Mouse (Mus musculus): ENCODE data around the gene Gm11733.
A peak's percentile ranks its signal among the peaks of the same experiment; 100 is the strongest.

Gene Gm11733

DNA sequence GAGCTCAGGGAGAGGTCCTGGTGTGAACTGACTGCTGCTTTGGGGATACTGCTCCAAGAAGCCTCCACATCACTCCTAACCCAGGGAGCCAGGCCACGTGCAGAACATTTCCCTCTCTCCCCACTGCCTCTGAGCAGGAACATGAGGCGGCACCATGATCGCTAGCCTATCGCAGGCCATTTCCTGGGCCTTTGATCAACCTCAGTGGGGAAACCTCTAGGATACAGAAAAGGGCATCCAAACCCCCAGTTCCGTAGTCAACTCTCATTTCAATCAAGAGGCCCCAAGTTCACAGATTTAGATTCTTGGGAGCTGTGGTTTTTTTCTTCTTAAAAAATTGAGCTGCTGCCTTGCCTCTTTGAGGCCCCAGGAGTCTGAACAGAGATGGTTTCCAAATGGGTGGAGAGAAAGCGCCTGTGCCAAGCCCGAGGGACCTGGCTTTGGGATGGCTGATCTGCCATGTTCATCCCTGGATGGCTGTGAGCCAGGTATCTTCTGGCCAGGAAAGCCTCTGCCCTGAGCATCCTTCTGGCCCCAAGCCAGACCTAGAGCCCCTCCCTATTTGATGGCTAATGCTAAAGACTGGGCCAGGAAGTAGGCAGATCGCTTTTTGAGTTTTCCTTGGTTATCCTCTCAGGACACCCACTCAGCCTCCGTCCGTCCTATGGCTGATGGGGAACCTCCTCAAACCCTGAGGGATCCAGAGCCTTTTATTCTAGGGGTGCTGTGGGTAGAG is 5.7 kb upstream of the Gm11733 start:
- peak; percentile 33 to 35 for DNase-seq (ENCODE audit: low spot score in 2 of 2)

DNA sequence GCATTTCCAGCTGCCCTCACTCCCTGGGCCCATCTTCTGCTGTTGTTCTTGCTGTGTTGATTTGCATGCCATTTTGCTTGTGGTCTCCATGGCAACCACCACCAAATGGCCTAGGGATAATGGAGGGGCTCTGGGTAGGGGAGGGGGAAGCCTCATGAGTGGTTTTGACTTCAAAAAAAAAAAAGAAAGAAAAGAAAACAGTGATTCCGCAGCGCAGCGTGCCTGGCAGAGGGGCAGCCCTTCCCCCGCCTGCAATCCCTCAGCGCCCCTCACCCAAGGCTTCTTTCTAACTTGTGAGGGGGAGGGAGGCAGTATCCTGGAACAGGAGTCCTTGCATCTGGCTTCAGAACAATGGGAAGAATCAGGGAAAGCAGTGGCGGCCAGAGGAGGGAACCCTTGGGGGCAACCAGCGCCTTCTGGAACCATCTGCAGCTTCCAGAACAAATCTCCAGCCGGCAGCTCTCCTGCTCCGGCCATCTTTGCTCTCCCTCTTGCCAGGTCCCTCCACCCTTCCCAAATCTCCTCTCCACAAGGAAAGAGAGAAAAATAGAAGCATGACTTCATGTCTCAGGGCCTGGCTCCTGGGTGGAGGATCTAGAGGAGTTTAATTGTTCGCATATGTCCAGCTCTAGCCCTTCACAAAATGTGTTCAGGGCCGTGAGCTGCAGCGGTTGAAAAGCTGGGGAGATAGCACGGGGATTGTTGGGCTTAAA is 5.0 kb upstream of the Gm11733 start:
- no peak for DNase-seq (ENCODE audit: low spot score in 2 of 2)

DNA sequence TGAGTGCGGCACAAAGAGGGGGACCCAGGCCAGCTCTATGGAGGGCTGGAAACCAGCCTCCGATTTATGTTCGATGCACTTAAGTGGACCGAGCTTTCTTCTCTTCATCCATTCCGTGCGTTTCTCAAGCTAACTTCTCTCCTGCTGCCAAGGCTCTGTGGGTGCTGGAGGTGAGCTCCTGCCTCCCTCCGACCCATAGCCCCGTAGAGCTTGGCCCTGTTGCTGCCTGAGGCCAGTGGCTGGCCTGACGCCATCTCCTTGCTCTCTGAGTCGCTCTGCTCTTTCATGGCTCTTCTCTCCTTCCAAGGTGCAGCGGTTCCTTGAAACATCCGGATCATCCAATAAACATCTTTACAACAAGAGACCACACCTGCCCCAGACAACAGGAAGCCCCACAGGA is 4.4 kb upstream of the Gm11733 start:
- no peak for DNase-seq (ENCODE audit: low spot score in 2 of 2)

DNA sequence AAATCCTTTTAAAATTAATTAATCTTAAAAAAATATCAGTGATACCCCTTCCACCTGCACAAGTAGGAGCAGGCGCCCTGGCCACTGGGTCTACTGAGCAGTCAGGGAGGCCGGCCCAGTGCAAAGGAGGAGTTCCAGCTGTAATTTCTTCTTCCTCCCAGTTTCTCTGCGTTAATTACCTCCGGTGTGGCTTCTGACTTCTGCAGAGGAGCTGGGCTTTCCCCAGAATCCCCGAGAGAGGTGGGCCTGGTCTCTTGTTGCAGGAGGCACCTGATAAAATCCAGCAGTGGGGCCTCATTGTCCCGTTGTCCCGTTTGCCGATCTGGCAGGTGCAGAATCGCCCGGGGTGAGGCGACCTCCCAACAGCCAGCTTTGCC is 1.9 kb upstream of the Gm11733 start:
- DNase-seq (ENCODE audit: low spot score in 2 of 2) = peak; percentile 42 to 43

DNA sequence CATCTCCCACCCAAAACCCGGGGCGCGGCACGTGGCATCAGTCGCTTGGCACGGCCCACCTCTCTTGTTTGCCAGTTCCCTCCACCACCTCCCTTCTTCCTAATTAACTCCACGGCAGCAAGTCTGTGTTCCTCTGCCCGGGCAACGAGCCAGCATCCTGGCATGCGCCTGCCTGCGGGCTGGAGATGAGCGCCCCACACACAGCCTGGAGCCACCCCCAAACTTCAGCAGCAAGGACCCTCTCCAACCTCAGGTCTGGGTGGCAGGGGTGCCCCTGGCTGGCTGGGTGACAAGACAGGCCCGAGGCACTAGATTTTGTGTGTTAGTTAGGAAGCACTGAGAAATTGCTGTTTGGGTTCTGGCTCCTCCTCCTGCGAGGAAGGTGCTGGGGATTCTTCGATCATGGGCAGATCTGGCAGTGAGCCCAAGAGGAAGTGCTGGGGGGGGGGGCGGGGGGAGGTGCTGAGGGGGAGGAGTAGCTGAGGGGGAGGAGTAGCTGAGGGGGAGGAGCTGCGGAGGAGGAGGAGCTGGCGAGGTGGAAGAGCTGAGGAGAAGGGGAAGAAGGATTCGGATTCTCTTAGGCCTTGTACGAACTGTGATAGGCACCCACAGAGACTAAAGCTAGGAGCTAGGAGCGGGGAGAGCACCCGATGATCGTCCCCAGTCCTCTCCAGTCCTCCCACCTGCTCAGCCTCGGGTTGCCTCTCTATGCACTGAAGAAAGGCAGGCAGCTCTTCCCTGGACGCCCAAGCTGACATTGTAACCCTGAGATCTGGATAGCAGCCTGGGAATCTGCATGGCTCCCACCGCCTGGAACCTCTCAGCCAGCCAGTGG is 1.3 kb upstream of the Gm11733 start:
- peak; percentile 70 to 71 for DNase-seq (ENCODE audit: low spot score in 2 of 2)

DNA sequence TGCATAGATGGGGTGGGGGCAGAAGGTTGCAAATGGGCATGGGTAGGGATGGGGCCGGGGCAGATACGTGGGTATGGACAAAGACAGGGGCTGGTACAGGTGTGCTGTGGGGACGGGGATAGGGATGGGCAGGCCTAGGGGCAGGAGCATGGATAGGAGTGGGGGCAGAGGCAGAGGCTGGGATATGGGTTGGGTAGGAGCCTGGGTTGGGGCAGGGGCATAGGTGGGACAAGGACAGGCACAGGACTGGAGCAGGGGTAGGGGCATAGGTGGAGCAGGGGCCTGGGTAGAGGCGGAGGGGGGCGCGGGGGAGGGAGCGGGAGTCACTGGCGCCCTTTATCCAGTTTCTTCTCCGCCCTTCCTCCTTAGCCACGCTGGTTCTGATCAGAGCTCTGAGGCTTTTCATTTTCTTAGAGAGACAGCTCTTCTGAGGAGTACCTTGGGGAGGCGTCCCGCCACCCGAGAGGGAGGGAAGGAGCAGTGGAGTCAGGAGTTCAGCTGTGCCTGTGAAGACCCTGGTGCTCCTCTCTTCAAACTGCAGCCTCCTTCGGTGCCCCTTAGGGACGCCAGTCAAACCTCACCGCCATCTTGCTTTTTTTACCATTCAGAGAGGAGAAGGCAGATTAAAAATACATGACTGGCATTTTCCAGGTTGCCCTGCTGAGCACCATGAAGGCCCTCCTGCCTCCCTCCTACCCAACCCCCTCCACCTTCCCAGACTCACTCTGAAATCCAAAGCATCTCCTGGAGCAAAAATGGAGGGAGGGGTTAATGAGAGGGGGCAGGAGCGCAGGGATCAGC is 7.4 kb downstream of the Gm11733 start:
- no peak for DNase-seq (ENCODE audit: low spot score in 2 of 2)

DNA sequence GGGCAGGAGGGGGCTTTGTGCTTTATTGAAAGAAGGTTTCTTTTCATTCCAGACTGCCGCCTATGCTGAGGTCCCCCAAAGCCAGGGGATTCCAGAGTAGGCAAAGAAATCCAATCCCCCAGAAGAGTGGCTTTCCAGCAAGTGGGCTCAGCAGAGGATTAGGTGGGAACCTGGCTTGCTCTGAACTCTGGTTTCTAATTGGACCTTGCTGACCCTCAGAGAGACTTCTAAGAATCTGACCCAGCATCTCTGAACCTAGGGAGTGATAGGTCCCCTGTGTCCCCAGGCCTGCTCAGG is 8.0 kb downstream of the Gm11733 start:
- DNase-seq (ENCODE audit: low spot score in 2 of 2) = no peak

DNA sequence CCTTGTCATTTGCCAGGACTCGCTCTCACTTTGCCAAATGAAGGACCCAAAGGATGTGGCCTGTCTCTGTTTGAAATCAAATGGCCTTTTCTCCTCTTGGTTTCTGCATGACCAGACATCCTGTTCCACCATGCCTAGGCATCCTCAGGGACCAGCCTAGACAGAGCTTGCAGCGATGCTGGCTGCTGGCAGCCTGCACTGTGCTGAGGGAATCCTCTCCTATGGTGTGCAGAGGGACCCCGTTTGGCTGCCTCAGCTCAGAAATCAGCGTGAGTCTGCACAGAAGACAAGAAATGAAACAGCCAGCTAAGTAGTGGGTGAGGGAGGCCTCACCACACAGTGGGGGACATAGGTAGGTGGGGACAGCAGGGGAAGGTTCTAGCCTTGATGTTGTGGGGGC is 12.6 kb downstream of the Gm11733 start:
- DNase-seq (ENCODE audit: low spot score in 2 of 2) = no peak

DNA sequence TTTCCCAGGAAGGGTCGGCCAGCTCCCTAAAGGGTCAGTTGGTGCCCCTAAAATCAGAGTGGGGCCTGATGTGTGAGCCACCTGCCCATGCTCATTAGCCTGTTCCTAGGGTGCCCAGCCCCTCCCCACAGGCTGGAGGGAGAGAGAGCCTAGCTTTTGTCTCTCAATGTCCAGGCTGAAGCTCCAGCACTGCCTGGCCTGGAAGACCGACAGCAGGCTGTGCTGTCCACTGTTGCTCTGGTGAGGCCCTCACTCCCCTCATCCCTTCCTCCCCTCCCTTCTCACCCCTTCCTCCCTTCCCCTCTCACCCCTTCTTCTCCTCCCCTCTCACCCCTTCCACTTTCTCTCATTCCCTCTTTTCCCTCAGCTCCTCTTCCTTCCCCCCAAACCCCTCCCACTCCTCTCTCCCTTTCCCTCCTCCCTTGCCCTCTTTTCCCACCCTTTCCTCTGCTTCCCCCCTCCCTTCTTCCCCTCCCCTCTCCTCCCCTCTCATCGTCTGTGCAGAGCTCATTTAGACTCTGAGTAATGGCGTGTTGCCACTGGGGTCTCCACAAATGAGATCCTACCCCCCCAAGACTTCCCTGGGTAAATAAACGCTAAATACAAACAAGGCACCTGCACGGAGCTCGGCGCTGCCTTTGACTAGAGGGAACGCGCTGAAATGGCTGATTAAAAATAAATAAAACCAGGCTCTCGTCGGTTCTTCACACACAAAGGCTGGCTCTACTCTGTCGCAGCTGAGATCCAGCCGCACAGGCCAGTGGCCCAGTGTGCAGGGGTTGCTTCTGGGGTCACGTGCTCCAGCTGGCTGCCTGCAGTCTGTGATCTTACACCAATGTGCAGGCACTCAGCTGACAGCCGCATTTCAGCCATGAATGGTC is 13.3 kb downstream of the Gm11733 start:
- no peak for DNase-seq (ENCODE audit: low spot score in 2 of 2)

DNA sequence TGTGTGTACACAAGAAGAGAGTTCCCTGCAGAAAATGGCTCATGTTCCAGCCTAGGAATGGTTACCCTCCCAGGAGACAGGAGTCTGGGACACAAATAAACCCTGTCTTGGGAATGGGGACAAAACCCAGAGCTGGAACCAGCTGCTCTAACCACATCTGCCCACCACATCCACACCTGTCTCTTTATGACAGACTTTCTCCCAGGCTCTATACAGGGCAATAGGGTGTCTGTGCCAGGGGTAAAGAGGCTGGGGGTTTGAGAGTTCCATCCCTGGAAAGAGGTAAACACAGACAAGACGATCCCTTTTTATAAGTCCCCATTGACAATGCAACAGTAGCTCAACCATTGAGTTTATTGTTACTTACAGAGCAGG is 14.0 kb downstream of the Gm11733 start:
- no peak for DNase-seq (ENCODE audit: low spot score in 2 of 2)

DNA sequence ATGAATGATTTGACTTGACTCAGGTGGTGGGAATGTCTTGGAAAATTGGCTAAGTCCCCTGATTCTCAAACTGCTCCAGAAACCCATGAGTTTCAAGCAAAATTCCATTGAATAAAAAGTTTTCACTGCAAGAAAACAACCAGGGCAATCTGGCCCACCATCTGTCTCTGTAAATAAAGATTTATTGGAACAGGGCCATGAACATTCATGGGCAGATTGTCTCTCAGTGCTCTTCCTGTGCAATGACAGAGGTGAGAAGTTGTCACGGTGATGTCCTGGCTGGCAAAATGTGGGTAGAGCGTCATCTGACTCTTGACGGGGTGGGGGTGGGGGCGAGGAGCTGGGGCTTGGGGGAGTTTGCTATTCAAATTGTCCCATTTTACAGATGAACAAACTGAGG is 24.8 kb downstream of the Gm11733 start:
- DNase-seq (ENCODE audit: low spot score in 2 of 2) = no peak

DNA sequence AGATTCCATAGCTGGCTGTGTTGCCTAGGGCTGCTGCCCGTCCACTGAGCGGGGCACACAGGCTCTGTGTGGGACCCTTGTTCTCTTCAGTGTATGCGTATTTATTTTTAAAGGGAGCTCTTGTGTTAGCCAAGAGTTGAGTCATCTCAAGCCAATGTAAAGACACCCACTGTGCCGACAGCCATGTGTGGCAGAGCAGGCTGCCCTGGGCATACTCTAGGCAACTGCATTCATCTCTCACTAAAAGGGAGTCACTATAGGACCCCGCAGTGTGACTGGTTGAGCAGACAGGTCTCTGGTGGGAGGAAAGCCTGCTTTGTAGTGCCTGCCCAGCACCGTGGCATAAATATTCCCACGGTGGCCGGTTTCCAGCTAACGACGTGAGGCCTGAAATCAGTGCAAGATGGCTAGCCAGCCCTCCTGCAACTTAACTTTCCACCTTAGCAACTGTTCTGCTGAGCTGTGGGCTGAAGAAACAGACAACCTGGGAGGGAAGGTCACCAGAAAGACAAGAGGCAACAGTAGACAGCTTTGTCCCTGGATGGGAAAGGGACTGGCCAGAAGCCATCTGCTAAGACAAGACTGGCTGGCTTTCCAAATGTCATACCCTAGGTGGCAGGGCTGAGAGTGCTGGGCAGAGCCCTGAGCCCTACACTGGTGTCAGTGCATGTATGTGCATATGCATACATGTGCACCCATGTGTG is 31.7 kb downstream of the Gm11733 start:
- no peak for DNase-seq (ENCODE audit: low spot score in 2 of 2)

DNA sequence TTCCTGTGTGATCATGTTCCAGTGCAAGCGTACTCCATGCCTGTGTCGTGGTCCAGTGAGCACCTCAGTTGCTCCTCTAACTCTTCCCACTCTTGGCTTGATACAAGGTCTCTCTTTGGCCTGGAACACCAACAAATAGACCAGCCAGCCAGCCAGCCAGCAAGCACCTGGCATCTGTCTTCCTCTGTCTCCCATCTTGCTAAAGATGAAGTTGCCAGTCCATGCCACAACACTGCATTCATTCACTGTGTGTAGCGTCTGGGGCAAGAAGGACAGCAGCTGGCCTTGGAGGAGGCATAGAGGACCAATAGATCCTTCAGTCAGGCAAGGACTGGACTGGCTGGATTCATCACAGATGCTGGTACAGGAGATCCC is 32.2 kb downstream of the Gm11733 start:
- DNase-seq (ENCODE audit: low spot score in 2 of 2) = no peak

DNA sequence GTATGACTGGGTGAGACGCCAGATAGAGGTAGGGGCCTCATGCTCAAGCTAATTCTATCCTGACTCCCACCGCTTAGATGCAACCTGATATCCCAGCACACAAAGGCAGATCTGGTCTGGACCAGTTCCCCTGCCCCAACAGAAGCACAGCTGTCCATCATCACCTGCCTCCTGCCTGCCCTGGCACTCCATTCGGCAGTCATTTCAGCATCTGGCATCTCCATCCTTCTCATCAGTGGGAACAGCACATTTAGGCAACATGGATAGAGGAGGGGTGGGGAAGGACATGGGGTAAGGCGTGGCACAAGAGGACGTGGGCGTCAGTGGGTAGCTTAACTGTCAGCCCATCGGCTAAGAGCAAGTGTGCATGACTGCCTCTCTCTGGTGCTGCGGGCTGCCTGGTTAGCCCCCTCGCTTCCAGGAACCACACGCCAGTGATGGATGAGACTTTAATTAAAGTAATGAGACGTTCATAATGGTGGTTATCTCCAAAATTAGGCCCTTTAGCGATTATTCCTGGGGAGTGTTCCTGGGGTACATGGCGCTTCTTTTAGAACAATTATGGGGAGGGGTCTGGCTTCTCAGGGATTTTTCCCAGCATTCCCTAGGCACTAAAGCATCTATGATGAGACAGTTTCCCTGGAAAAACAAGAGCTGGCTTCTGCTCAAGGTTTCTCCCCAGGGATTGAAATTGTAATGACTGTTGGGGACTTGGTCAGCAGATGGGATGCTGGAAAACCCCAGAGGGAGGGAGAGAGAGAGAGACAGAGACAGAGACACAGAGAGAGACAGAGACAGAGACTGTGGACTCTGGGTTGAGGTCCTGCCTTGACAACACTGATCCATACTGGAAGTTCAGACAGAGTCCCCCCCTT is 38.0 kb downstream of the Gm11733 start:
- DNase-seq (ENCODE audit: low spot score in 2 of 2) = no peak

DNA sequence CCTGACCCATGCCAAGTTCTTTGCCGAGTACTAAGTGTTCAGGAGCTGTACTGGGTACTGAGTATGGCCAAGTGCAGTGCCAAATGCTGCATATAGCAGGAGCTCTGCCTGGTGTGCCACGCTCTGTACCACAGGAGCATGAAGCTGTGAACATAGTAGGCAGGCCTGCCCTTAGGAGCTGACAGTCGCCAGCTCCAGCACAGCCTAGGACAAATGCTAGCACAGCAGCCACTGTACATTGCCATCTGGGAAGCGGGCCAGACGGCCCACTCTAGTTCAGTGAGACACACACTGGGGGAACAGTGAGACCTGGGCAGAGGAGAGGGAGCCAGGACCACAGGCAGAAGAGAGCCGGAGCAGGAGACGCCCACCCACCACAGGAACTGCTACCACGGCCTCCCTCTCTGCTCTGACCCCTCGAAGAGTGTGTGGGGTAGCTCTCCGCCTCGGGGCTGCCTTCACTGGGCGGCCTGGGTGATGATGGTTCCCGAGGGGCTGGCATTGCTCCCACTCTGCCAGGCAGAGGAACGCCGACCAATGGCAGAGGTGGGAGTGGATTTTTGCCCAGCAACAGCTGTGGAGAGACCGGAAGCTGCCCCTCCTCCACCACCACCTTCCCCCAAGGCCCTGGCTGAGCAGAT is 38.8 kb downstream of the Gm11733 start:
- DNase-seq (ENCODE audit: low spot score in 2 of 2) = peak in 1 of 2 experiments; percentile 9

DNA sequence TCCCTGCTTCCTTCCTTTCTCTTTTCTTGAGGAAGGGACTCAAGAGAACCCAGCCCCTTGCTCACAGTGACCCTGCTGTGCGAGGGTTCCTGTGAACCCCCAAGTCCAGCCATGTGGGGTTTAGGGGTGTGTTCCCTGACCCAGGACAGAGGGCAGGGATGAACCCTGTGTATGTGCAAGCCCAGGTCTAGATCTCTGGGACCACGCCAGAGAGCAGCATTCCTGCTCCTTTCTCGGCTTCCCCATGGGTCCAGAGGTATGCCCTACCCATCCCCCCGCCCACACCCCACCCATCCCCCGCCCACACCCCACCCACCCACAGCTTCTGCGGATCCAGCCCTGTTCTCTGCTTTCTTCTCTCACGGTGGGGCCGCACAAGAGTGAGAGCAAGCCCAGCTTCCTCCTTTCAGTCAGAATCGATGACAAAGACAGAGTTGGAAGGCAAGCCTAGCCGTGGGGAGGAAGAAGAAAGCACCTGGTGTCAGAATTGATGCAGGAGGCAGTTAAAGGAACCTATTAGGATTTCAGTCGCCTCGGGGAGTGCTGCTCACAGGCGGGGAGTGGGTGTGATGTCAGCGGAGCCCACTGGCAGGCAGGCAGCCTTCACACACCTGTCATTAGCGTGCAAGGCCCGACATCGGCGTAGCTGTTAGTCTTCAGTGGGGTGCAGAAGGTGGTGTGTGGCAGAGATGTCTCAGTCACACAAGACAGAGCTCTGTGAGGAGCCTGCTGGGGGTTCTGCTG is 41.6 kb downstream of the Gm11733 start:
- DNase-seq (ENCODE audit: low spot score in 2 of 2) = peak in 1 of 2 experiments; percentile 10

DNA sequence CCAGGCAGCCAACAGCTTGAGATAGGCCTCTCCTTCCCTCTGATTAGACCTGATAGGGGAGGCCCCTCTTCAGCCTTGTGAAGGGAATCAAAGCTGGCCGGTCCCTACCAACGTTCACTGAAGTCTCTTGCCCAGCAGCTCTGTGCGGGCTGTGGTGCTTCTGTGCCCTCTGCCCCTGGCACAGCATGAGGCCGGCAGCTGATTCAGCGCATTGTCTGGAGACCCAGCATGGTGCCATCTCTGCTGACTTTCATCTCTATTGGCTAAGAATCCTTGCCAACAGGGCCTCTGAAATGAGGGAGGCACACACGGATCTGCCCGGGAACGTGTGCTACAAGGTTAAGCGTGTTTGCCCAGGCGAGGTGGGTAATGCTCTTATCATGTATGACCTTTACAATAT is 48.2 kb downstream of the Gm11733 start:
- no peak for DNase-seq (ENCODE audit: low spot score in 2 of 2)

DNA sequence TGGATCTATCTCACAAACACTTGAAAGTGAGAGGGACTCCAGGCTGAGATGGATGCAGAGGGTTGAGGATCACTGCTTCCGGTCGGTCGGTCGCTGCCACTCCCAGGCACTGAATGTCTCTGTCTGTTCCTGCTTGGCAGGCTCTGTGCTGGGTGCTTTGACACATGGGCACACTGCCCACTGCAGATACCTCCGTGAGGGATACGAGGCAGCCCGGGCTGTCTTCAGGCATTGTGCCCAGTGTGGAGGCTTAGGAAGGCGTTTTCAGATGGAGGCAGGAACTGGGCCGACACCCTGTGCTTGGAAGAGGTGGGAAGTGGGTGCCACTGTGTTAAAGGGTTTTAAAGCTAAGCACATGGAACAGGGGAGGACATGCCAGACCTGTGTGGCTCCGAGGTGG is 50.7 kb downstream of the Gm11733 start:
- no peak for DNase-seq (ENCODE audit: low spot score in 2 of 2)
